Mouse (Mus musculus): ENCODE results near the gene Aldh1a1.
A peak's percentile ranks its signal among the peaks of the same experiment; 100 is the strongest.
"Not testable (repeated sequence)": the region's sequence is repeated elsewhere in the genome, so short reads cannot be mapped to it uniquely, and the experiment has no call there.

The Aldh1a1 gene

GRCm38 (mm10) chr19:20549409-20549808 lies 56.9 kb downstream of the Aldh1a1 start:
- peak in 1 of 2 experiments; percentile 30 for DNase-seq (ENCODE audit: low spot score in 2 of 2)

GRCm38 (mm10) chr19:20555365-20555764 lies 62.9 kb downstream of the Aldh1a1 start:
- no peak for DNase-seq (ENCODE audit: low spot score in 2 of 2)

DNA sequence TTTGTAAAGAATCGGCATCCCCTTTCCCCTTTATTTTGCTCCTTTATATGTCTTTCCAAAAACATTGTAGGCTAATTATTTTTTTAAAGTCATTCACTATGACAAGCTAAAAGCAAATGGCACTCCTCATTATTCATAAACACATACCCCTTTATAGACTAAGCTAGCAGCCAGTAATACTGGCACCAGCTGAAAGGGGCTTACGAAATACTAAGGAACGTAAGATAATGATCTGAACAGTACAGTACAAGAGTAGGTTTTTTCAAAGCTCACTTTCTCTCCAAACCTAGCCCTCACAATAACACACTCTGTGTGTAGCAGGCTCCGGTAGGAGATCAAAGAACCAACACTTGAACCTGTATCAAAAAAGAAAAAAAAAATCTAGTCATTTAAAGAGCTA lies 64.7 kb downstream of the Aldh1a1 start:
- DNase-seq (ENCODE audit: low spot score in 2 of 2): no peak

GRCm38 (mm10) chr19:20558069-20558468 lies 65.6 kb downstream of the Aldh1a1 start:
- DNase-seq (ENCODE audit: low spot score in 2 of 2): no peak

DNA sequence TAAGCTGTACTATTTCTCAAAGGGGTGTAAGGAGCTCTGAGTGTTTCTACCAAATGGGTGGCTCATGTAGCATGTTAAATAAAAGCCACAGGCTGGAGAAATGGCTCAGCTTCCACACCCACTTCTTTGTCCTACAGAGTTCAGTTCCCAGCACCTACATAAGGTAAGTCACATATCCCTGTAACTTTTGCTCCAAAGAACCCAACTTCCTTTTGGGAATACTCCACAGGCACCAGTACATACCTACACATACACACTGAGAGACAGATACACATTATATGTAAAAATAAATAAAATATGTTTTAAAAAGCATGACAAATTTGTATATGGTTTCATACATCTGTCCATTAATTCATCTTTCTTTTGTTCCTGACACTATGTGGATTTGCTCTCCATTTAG lies 66.0 kb downstream of the Aldh1a1 start:
- DNase-seq (ENCODE audit: low spot score in 2 of 2): no peak

DNA sequence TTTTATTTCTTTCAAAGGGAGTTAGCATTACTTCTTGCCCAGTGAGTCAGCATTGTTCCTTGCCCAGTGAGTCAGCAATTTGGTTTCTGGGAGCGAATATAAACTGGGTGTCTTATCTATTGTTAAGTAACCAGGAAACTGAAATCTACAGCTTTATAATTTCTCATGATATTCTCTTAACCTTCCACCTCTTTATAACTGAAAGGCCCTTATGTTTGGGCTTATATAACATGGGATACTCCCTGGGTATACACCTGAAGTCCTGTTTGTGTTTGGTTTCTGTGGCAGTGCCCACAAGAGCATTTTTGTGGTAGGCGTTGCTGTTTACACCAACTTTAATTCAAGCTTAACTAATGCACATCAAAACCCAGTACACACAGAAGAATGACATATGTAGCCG lies 66.4 kb downstream of the Aldh1a1 start:
- no peak for DNase-seq (ENCODE audit: low spot score in 2 of 2)

DNA sequence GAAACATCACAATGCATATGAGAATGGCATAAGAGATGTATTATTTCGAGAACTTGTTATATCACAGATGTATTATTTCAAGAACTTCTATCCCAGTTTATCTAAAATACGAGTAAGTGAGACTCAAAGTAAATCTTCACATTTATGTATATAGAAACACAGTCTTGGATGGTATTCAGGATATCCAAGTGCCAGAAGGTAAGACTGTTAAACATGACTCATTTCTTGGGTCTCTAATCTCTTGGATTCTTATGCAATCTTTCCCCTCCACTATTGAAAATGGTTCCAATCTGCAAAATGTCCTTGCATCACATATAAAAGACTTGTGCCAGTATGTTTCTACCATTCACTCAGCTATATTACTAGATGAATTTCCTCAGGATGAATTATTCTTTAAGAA lies 67.4 kb downstream of the Aldh1a1 start:
- DNase-seq (ENCODE audit: low spot score in 2 of 2): no peak

- no peak for DNase-seq (ENCODE audit: low spot score in 2 of 2)
These were observed 69.9 kb downstream of the Aldh1a1 start for GRCm38 (mm10) chr19:20562396-20562795.

GRCm38 (mm10) chr19:20566294-20566693 lies 73.8 kb downstream of the Aldh1a1 start:
- DNase-seq (ENCODE audit: low spot score in 2 of 2): no peak

DNA sequence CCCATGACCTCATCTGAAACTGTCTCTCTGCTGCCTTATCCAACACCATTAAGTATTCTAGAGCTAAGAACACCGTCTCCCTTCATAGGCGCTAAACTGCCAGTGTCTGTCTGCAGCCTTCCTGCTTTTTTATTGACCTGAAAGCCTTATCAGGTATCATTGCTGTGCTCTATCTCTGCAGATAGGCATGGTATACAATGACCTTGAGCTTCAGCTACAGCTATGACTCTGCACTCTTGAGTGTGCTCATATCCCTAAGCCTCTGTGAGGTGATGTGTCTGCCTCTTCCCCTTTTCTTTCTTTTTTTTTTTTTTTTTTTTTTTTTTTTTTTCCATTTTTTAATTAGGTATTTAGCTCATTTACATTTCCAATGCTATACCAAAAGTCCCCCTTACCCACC lies 74.5 kb downstream of the Aldh1a1 start:
- no peak for DNase-seq (ENCODE audit: low spot score in 2 of 2)

DNA sequence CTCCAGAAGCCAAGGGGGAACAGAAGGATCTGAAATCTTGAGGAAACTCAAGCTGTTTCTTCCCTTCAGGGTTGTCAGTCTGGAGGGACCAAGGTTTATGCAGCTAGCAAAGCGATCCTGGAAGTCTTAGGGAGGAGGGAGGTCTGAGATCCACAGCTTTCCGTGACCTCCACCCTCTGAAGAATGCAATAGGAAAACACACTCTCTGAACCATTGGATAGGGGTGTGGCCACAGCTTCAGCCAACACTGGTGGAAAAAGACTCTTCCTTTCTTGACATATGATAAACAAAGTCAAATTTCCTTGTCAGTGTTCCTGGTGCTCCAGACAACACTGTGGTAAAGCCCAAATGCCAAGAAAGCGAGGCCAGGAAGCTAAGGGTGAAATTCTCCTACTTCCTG lies 84.5 kb downstream of the Aldh1a1 start:
- DNase-seq (ENCODE audit: low spot score in 2 of 2): no peak

DNA sequence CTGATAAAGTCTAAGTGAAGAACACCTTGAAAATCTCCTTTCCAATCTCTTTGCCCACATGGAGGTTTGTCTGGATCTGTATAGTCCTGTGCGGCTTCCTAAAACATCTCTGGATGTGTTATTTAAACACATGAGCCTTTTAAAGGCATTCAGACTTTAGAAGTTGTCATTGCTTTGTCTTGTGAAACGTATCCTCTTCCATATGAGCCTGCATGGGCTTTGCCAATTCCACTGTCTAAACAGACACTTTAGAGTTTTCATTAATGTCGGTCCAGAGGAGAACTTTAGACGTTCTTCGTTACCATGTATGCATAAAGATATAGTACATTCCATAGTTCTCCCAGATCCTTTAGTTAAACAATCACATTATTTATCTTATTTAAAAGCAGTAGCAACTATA lies 84.9 kb downstream of the Aldh1a1 start:
- DNase-seq (ENCODE audit: low spot score in 2 of 2): no peak

- no peak for DNase-seq (ENCODE audit: low spot score in 2 of 2)
These were observed 107.4 kb downstream of the Aldh1a1 start for GRCm38 (mm10) chr19:20599951-20600350.

DNA sequence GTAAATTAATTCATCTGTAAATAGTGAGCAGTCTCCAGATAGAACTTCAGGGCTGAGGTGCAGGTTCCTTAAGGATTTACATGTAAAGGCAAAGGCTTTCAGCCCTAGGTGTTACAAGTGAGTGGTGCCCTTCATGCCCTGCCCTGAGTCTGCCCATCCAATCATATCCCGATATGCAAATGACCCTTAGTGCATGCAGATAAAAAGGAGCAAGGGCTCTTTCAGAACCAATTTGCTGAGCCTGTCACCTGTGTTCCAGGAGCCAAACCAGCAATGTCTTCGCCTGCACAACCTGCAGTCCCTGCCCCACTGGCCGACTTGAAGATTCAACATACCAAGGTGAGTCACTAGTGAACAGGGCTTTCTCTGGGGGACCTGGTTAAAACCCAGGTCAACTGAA lies 109.2 kb downstream of the Aldh1a1 start:
- DNase-seq (ENCODE audit: low spot score in 2 of 2): no peak

DNA sequence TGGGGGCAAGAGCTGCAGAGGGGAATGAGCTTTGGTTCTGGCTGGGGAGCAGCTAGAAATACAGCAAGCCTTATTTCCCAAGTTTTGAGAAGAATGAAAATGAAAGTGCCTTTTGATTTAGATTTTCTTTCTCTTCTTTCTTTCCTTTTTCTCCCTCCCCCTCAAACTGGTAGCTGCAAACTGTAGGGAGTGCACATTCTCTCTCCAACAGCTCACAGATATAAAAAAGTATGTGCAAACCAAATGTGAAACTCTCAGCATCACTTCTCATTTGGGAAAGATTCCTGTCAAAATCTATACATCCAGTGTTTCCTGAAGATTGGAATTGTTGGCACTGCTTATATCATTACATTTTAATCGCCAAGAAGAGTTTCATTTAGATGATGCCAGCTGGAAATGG lies 110.7 kb downstream of the Aldh1a1 start:
- DNase-seq (ENCODE audit: low spot score in 2 of 2): no peak

GRCm38 (mm10) chr19:20603866-20604265 lies 111.4 kb downstream of the Aldh1a1 start:
- no peak for DNase-seq (ENCODE audit: low spot score in 2 of 2)

DNA sequence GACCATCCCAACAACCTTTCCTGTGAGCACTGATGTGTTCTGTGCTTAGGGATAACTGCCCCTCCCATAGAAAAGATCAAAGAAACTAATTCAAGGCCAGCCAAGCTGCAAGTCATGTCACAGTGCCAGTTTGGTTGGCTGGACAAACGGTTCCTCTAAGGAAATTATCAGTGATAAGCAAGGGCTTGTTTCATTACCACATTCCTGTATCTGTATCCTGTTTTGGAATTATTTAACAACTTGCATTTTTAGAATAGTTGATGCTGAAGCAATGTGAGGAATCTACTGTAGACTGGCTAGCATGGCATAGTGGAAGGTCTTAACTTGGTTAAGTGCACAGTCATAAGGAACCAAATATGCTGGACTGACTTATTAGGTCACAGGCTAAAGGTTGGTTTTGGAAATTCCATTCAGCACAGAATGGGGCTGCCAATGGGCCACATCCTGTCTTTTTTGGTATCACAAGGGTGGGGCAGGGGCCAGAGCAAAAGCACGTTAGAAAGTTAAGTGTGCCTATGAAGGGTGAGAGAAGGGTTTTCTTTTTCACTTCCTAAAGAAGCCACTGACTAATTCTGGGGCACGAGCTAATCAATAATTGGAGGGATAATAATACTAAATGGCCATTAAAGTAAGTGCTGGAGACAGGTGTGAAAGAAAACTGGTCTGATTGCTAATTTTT lies 121.9 kb downstream of the Aldh1a1 start:
- DNase-seq (ENCODE audit: low spot score in 2 of 2): no peak

DNA sequence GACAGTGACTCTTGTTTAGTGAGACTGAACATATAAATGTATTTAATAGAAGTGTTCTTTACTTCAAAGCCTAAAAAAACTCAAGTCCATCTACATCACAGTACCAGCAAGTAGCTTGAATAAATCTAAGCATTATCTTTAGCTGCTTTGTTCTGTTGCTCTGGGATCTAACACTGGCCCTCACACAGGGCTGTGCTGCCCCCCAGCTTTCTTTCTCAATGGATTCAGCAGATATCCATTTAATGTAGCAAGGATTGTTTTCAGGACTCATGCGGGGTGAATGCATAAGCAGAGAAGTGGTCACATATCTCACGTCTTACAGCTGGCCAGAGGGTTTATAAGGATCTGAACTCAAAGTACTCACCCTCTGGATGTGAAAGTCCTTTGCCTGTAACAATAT lies 129.9 kb downstream of the Aldh1a1 start:
- no peak for DNase-seq (ENCODE audit: low spot score in 2 of 2)

DNA sequence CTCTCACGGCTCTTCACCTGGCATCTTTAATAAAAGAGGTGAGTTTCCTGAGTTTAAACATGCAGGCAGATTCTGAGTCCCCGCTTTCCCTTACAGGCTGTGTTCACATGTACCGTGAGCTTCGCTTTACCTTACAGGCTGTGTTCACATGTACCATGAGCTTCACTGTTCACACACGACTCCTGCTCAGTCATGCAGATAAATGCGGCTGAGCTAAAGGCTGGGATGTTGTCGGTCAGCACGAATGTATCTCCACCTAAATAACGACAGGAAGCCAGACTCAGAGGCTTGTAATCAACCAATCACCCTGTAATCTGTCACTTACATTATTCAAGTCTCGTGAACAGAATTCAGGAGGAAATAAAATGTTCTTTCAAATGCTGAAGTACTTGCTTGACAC lies 130.9 kb downstream of the Aldh1a1 start:
- no peak for DNase-seq (ENCODE audit: low spot score in 2 of 2)

DNA sequence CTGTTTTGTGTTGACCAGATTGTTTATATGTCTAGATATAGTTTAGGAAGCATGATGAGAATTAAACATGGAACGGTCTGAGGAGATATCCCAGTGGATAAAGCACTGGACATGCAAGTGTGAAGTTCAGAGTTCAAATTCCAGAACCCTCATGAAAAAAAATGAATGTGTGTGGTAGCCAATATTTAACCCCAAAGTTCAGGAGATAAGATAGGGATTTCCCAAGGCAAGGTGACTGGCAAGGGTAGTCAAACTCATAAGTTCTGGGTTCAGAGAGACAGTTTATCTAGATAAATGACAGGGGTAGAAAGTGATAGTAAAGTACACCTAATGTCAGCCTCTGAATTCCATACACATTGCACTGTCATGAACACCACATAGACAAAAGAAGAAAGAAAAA lies 138.5 kb downstream of the Aldh1a1 start:
- no peak for DNase-seq (ENCODE audit: low spot score in 2 of 2)

DNA sequence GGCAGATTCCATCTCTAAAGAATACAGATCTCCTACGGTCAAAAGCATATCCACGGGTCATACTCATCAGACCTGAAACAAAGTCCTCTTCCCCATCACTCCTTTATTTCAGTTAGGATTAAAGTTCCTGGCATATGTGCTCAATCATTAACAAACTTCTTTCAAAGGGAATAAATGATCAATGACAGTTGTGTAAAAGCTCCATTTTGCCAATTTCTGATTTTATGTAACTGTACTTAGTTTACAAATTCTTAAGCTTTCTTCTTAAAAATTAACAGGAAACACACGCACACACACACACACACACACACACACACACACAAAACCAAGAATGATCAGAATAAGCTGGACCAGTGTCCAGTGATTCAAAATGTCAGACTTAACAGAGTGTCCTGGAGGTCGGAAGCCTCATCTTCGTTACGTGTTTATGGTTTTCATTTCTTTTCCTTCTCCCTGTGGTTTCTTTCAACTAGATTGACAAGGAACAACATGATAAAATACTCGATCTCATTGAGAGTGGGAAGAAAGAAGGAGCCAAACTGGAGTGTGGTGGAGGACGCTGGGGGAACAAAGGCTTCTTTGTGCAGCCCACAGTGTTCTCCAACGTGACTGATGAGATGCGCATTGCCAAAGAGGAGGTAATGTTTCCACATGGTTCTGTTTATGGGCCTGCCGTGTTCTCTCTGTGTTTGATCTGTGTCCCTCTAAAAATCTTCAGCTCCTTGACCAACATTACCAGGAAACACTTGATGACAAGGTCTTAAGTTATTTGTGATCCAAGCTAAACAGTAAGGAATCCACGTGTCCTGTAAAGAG lies 141.6 kb downstream of the Aldh1a1 start:
- DNase-seq (ENCODE audit: low spot score in 2 of 2): no peak

GRCm38 (mm10) chr19:20644346-20644745 lies 151.8 kb downstream of the Aldh1a1 start:
- no peak for DNase-seq (ENCODE audit: low spot score in 2 of 2)

DNA sequence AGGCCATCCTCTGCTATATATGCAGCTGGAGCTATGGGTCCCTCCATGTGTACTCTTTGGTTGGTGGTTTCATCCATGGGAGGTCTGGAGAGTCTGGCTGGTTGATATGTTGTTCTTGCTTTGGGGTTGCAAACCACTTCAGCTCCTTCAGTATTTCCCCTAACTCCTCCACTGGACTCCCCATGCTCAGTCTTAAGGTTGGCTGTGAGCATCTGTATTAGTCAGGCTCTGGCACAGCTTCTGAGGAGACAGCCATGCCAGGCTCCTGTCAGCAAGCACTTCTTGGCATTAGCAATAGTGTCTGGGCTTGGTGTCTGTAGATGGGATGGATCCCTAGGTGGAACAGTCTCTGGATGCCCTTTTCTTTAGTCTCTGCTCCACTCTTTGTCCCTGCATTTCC lies 155.0 kb downstream of the Aldh1a1 start:
- not testable (repeated sequence) for DNase-seq (ENCODE audit: low spot score in 2 of 2)

Data from right cerebral cortex, postnatal 36 days (tissue).